Mouse (Mus musculus): ENCODE data around the gene Rpl3. TPM values are rescaled to one million over a fixed set of nuclear protein-coding genes. Genes with fewer than 3 reads are reported as not detected.

The Rpl3 gene
- total and polyA plus RNA-seq, 3 experiments = 176 to 1,698 (median 1,019) TPM

DNA sequence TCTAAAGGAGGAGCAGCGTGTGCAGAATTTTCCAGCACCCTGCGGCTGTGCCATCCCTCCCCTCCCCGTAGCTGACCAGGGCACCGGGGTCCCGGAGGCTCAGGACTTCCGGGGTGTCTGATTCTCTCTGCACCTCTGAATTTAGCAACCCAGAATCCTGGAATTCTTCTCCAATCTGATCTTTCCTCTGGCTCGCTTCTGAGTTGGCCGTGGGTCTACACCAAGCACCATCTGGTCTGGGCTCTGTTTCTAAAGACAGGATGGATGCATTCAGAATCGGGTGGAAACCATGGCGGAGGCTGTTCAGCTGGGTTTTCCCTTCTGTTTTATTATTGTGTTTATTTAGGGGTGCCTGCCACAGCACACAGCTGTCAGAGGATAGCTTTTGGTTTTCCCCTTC is 9.2 kb upstream of the Rpl3 start:
- H3K36me3 ChIP-seq (replicated peaks) = peaks cover 92% of the 10 kb centered on the region
- TF ChIP-seq CTCF (IDR thresholded peaks at IDR 0.05; ENCODE audit: low read depth, low read length) = no peak
- TF ChIP-seq TAL1 (conservative IDR thresholded peaks at IDR 0.05; ENCODE audit: low read depth, low read length) = no peak
- peaks cover 88% of the 10 kb centered on the region for H3K4me1 ChIP-seq (ENCODE audit: insufficient read depth, low read depth, low read length)
- no peak overlapping the region for H3K4me3 ChIP-seq (ENCODE audit: low read depth, low read length)
- H3K27me3 ChIP-seq (ENCODE audit: insufficient read depth, low read length) = no peaks in the 10 kb centered on the region
- DNase-seq (ENCODE audit: low spot score) (no peak), ATAC-seq (ENCODE audit: extremely low read depth, insufficient number of reproducible peaks, low FRiP score, poor library complexity, severe bottlenecking) (no peak)
- H3K9me3 ChIP-seq (replicated peaks) = no peaks in the 10 kb centered on the region

DNA sequence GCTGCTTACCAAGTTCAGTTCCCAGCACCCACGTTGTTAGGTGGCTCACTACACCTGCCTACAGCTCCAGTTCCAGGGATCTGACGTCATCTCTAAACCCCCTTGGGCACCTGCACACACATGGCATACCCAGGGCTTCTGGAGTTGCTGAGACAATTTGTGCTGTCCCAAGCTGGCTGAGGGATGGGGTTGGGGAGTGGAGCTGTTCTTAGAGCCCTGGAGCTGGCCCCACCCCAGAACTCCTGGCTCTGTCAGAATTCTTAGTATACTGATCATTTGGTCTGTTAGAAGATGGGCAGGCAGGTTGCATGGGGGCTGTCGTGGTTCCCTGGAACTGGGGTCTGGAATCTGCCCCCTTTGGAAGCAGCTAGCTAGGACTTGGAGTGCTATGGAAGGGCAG is 8.5 kb upstream of the Rpl3 start:
- peaks cover 91% of the 10 kb centered on the region for H3K36me3 ChIP-seq (replicated peaks)
- TF ChIP-seq POLR2AphosphoS5 (IDR thresholded peaks at IDR 0.05; ENCODE audit: insufficient replicate concordance, low read depth, low read length) (no peak), GATA2 (IDR thresholded peaks at IDR 0.05; ENCODE audit: borderline replicate concordance, low read depth, low read length) (no peak), TAL1 (conservative IDR thresholded peaks at IDR 0.05; ENCODE audit: low read depth, low read length) (no peak), GATA1 (IDR thresholded peaks at IDR 0.05; ENCODE audit: borderline replicate concordance, low read length) (no peak), CTCF (IDR thresholded peaks at IDR 0.05; ENCODE audit: low read depth, low read length) (no peak)
- H3K9me3 ChIP-seq (replicated peaks) = no peaks in the 10 kb centered on the region
- no peaks in the 10 kb centered on the region for H3K27me3 ChIP-seq (ENCODE audit: insufficient read depth, low read length)
- H3K4me3 ChIP-seq (ENCODE audit: low read depth, low read length) = no peak overlapping the region
- H3K4me1 ChIP-seq (ENCODE audit: insufficient read depth, low read depth, low read length) = peaks cover 85% of the 10 kb centered on the region
- DNase-seq (ENCODE audit: low spot score) (no peak), ATAC-seq (ENCODE audit: extremely low read depth, insufficient number of reproducible peaks, low FRiP score, poor library complexity, severe bottlenecking) (no peak)

DNA sequence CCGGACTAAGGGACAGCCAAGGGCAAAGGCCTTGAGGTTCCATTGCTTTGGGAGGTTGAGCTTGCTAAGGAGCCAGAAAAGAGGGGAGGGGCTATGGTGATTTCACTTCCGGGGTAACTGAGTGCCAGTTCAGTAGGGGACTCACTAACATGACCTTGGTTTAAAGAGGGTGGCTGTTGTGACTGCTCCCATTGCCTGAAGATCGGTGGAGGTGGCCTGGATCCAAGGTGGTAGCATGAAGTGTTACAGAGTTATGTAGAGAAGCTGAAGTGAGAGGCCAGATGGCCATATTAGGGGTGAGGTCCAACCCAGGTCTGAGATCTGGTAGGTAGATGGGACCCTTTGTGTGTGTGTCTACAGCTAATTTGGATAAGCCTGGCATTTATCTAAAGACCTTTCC is 7.8 kb upstream of the Rpl3 start:
- no peak for DNase-seq (ENCODE audit: low spot score)
- no peaks in the 10 kb centered on the region for H3K9me3 ChIP-seq (replicated peaks)
- no peak for ATAC-seq (ENCODE audit: extremely low read depth, insufficient number of reproducible peaks, low FRiP score, poor library complexity, severe bottlenecking)
- peaks cover 80% of the 10 kb centered on the region for H3K4me1 ChIP-seq (ENCODE audit: insufficient read depth, low read depth, low read length)
- no peak for TF ChIP-seq POLR2AphosphoS5 (IDR thresholded peaks at IDR 0.05; ENCODE audit: insufficient replicate concordance, low read depth, low read length)
- no peak for TF ChIP-seq GATA1 (IDR thresholded peaks at IDR 0.05; ENCODE audit: borderline replicate concordance, low read length)
- no peak for TF ChIP-seq GATA2 (IDR thresholded peaks at IDR 0.05; ENCODE audit: borderline replicate concordance, low read depth, low read length)
- no peak overlapping the region for H3K4me3 ChIP-seq (ENCODE audit: low read depth, low read length)
- peaks cover 91% of the 10 kb centered on the region for H3K36me3 ChIP-seq (replicated peaks)
- no peaks in the 10 kb centered on the region for H3K27me3 ChIP-seq (ENCODE audit: insufficient read depth, low read length)

DNA sequence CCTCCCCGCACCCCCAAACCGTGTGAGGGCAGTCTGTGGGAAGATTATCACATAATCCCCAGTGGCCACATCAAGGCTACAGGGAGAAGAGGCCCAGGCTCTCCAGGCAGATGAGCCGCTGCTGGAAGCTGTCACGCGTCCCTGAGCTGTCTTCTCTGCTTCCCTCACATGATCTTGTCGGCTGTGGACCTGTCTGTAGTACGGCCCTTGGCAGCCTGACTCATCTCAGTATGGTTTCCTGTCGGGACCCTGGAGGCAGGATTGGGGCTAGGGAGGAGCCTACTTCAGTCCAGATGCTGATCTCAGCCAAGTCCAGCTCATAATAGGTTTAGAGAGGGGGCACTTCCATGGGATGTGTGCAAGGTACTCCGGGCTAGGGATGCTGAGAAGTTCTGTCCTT is 7.1 kb upstream of the Rpl3 start:
- no peak for TF ChIP-seq GATA1 (IDR thresholded peaks at IDR 0.05; ENCODE audit: borderline replicate concordance, low read length)
- no peak for TF ChIP-seq CTCF (IDR thresholded peaks at IDR 0.05; ENCODE audit: low read depth, low read length)
- TF ChIP-seq TAL1 (conservative IDR thresholded peaks at IDR 0.05; ENCODE audit: low read depth, low read length) = no peak
- TF ChIP-seq POLR2AphosphoS5 (IDR thresholded peaks at IDR 0.05; ENCODE audit: insufficient replicate concordance, low read depth, low read length) = no peak
- TF ChIP-seq GATA2 (IDR thresholded peaks at IDR 0.05; ENCODE audit: borderline replicate concordance, low read depth, low read length) = no peak
- Histone ChIP-seq H3K9me3 (replicated peaks) (no peaks in the 10 kb centered on the region), H3K27me3 (ENCODE audit: insufficient read depth, low read length) (no peaks in the 10 kb centered on the region), H3K4me3 (ENCODE audit: low read depth, low read length) (0 out of 2 replicates have a peak overlapping the region, but pooled peaks have one; percentile 7), H3K4me1 (ENCODE audit: insufficient read depth, low read depth, low read length) (peaks cover 82% of the 10 kb centered on the region), H3K36me3 (replicated peaks) (peaks cover 92% of the 10 kb centered on the region)
- ATAC-seq (ENCODE audit: extremely low read depth, insufficient number of reproducible peaks, low FRiP score, poor library complexity, severe bottlenecking) (peak; percentile 52), DNase-seq (ENCODE audit: low spot score) (no peak)

DNA sequence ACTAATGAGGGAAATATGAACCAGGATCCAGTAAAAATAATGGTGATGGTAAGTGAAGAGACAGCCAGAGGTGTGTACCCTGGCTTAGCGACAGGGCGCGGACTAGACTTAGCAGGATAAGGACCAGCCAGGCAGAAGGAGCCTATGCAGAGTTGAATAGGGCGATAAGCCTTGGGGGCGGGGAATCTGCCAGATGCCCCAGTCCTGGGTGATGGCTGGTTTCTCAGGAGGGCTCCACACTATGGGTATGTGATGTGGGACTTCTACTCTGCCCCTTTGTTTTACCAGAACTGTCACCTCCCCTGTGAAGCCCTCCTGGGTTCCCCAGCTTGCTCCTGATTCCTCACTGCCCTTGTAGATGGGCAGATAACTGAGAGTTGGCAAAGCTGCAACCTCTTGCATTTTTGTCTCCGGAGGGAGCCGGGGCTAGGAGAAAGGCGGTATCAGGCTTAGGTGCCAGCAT is 6.4 kb upstream of the Rpl3 start:
- Histone ChIP-seq H3K27me3 (ENCODE audit: insufficient read depth, low read length) (no peaks in the 10 kb centered on the region), H3K4me3 (ENCODE audit: low read depth, low read length) (no peak overlapping the region; the same call in 1 of the 2 replicates), H3K9me3 (replicated peaks) (no peaks in the 10 kb centered on the region), H3K36me3 (replicated peaks) (peaks cover 89% of the 10 kb centered on the region), H3K4me1 (ENCODE audit: insufficient read depth, low read depth, low read length) (peaks cover 79% of the 10 kb centered on the region)
- peak; percentile 57 for DNase-seq (ENCODE audit: low spot score)
- ATAC-seq (ENCODE audit: extremely low read depth, insufficient number of reproducible peaks, low FRiP score, poor library complexity, severe bottlenecking) = peak; percentile 61
- no peak for TF ChIP-seq CTCF (IDR thresholded peaks at IDR 0.05; ENCODE audit: low read depth, low read length)
- no peak for TF ChIP-seq POLR2AphosphoS5 (IDR thresholded peaks at IDR 0.05; ENCODE audit: insufficient replicate concordance, low read depth, low read length)
- no peak for TF ChIP-seq GATA1 (IDR thresholded peaks at IDR 0.05; ENCODE audit: borderline replicate concordance, low read length)
- TF ChIP-seq GATA2 (IDR thresholded peaks at IDR 0.05; ENCODE audit: borderline replicate concordance, low read depth, low read length) = no peak
- no peak for TF ChIP-seq TAL1 (conservative IDR thresholded peaks at IDR 0.05; ENCODE audit: low read depth, low read length)

DNA sequence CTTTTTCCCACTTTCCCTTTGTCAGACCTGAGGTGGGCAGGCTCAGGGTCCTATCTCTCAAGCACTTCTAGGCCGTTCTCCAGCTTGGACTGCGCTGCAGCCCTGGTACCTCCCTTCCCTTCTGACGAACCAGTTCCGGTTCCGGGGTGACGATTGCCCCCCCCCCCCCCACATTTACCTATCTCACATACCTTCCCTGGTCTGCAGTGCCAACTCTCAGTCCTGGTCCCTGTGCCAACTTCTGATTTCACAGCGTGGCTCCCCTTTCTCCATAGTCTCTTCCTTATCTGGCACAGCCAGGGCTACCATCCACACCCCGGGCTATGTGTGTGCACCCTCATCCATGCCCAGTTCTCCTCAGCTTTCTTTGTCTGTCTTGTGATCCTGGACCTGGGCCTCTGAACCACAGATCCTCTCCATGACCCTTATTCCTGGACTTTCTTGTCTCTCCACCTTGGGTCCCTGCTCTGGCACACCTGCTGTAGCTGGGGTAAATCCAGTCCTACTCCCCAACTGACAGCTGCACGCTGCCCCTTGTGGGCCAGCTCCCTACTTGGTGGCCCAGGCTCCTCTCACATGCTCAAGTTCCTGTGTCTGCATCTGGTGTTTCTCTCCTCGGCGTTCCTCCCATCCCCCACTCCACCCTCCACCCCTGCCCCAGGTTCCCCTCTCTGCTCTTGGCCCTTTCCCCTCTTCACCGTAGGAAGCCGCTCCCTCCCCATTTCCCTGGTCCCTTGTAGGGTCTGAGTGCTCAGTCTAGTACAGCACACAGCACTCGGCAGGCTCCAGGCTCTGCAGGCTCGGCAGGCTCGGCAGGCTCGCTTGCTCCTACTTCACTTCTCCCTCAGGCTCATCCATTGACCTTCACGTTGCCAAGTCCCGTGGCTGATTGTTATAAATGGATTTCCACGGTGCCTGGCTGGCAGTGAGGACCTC is 5.5 kb upstream of the Rpl3 start:
- TF ChIP-seq CTCF (IDR thresholded peaks at IDR 0.05; ENCODE audit: low read depth, low read length) (no peak), GATA1 (IDR thresholded peaks at IDR 0.05; ENCODE audit: borderline replicate concordance, low read length) (no peak), POLR2AphosphoS5 (IDR thresholded peaks at IDR 0.05; ENCODE audit: insufficient replicate concordance, low read depth, low read length) (no peak), GATA2 (IDR thresholded peaks at IDR 0.05; ENCODE audit: borderline replicate concordance, low read depth, low read length) (no peak)
- Histone ChIP-seq H3K27me3 (ENCODE audit: insufficient read depth, low read length) (no peaks in the 10 kb centered on the region), H3K36me3 (replicated peaks) (peaks cover 87% of the 10 kb centered on the region), H3K9me3 (replicated peaks) (no peaks in the 10 kb centered on the region), H3K4me1 (ENCODE audit: insufficient read depth, low read depth, low read length) (peaks cover 79% of the 10 kb centered on the region), H3K4me3 (ENCODE audit: low read depth, low read length) (peak overlapping the region; percentile 57; the same call in 1 of the 2 replicates)
- ATAC-seq (ENCODE audit: extremely low read depth, insufficient number of reproducible peaks, low FRiP score, poor library complexity, severe bottlenecking) = peak; percentile 29; the same call in 1 of the 2 replicates
- DNase-seq (ENCODE audit: low spot score) = peak; percentile 59
